Mouse (Mus musculus): ENCODE data around the gene Smg6. TPM values are rescaled to one million over a fixed set of nuclear protein-coding genes. Genes with fewer than 3 reads are reported as not detected.

The Smg6 gene
- total RNA-seq, 2 experiments from 2014 or later: 24.0 to 27.0 TPM

DNA sequence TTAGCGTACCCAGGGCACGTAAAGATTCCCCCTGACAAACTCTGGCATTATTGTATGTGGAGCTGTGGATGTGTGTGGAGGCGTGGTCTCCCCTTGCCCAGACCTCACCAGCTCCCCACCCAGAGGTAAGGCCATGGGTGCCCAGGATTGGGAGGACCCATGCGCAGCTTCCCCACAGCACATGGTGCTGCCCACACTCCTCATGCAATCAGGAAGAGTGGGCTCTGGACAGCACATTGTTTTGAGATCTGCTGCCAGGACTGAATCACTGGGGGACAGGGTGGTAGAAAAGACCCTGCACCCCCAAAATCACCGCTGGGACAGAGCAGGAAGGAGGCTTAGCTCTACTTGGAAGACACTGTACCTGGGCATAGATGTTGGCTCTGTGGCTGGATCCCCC lies 258.9 kb downstream of the Smg6 start:
- DNase-seq (ENCODE audit: low spot score in 2 of 2): no peak

DNA sequence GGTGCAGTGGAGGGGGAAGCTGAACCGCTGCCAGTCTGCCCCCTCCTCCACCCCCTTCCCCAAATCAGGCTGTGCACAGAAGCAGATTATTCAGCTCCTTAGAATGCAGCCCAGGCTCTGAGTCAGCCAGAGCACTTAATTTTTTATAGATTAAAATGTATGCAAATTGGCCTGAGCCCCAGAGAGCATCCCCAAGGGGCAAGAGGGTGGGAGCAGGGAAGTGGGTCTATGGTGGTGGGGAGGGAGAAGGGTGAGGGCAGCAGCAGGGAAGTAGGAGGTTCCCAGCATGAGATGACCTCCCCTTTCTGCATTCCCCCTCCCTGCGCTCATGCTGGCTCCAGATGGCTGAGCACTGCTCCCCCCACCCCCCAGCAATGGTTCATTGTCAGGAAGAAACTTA lies 259.4 kb downstream of the Smg6 start:
- no peak for DNase-seq (ENCODE audit: low spot score in 2 of 2)

DNA sequence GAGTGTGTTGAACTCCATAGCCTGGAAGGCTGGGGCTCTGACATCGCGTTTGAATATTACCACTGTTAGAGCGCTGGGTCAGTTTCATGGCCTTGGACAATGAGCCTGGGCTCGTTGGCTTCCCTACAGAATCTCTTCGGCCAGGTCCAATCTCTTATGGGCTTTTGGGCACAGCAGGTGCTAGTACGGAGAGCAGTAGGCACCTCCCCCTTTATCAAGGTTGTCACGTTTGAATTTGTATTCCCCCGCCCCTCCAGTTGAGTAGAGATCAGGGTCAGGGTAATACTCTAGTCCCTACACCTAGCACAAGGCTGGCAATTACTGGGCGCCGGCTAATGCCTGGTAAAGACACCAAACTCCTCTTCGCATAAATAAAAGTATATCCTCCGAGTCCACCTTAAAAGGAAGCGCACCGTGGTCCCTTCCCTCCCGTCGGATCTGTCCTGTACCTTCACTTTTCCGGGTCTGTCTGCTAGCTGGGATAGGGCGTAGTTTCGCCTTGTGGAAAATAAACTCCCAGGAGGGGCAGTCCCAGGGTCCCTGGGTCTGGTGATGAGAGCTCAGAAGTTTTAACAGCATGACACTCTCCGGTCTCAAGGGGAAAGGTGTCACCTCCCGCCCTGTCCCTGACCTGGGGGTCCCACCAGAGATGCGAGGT lies 264.2 kb downstream of the Smg6 start:
- no peak for DNase-seq (ENCODE audit: low spot score in 2 of 2)

DNA sequence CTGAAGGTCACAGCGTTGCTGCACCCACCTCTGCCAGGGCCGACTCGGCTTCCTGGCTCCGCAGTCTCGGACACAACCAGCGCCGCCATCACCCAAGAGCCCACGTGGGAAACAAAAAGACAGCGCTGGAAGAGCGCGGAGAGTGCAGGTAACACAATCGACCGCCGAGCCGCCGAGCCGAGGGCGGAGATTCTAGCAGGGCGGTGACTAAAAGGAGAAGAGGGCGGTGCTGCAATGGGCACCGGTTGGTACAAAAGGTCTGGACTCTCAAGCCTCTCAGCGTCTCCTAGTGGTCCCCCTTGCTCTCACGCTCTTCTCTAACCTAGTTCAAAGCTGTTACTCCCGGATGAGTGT lies 264.7 kb downstream of the Smg6 start:
- DNase-seq (ENCODE audit: low spot score in 2 of 2): peak; percentile 71 to 80

DNA sequence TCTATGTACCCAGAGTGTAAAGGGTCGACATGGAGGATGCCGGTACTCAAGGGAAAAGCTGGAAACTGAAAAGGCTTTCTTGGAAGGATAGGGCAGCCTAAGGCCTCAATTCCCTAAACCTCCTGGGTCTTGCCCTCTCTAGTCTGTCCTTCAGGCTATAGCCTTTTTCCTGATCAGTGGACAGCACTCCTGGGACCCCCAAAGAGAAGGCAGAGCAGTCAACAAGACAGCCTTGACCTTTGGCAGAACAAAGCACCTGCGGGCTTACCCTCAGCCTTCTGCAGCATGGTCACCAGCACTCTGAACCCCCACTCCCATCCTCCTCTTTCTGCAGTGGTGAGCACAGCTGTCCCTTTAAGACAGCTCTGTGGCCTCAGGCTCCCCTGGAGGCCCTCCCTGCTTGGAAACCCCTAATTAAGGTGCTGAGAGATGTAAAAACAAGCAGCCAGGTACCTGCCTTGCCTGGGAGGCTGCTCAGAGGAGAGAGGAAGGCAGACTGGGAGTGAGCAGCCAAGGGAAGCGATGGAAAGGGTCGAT lies 265.4 kb downstream of the Smg6 start, which contains the start of gene Dph1:
TSS of gene Dph1 (minus strand) at position 337 of the 537 bp plus-strand sequence.
- DNase-seq (ENCODE audit: low spot score in 2 of 2): no peak

DNA sequence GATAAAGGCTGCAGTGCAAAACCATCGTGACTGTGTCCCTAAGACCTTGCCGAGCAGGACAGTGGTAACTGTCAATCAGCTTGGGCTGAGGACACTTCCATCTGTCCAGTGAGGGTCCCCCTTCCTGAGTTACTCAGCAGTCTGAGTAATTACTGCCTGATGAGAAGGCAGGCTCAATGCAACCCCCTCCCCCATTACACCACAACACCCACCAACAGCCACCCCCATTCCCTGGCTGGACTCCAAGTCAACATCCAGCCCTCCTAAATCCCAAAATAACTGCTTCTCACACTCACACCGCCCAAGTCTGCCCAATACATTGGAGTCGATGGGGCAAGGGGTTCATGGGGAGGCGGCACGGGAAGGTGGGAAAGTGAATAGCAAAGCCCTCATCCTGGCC lies 266.2 kb downstream of the Smg6 start:
- DNase-seq (ENCODE audit: low spot score in 2 of 2): no peak

DNA sequence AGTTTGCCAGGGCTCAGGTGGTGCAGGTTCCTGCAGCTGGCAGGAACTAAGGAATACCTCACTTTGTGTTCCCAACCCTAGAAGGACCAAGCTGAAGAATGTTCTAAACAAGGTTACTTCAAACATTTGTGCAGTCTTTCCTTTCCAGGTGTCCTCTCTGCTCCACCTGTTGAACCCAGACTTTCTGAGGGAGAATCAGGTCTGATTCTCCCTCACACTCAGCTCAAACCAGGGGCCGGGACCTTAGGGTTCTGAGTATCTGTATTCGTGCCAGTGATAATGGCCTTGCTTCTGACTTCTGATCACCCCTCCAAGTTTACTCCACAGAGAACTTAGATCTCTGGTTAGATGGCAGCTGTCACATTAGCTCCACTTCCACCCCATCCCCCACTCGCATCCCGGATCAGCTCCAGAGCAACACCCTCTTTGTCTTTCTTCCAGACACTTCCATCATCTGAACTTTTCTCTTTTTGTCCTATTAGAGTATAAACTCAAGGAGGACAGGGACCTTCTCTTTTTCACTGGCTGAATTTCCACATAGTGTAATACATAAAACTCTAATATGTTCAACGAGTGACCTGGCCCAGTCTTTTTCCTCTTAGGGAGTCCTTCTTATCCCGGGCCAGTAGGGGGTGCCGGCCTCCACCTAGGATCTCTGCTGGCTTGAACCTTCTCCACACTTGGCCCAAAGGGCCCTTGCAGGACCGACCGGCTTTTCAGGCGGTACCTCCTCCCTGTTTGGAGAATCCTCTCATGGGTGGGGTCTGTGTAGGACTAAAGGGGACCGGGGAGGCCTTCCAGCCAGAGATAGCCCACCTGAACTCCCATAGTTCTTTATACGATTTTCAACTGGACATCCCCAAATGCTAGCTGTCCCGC lies 267.0 kb downstream of the Smg6 start:
- DNase-seq (ENCODE audit: low spot score in 2 of 2): peak; percentile 80 to 84

DNA sequence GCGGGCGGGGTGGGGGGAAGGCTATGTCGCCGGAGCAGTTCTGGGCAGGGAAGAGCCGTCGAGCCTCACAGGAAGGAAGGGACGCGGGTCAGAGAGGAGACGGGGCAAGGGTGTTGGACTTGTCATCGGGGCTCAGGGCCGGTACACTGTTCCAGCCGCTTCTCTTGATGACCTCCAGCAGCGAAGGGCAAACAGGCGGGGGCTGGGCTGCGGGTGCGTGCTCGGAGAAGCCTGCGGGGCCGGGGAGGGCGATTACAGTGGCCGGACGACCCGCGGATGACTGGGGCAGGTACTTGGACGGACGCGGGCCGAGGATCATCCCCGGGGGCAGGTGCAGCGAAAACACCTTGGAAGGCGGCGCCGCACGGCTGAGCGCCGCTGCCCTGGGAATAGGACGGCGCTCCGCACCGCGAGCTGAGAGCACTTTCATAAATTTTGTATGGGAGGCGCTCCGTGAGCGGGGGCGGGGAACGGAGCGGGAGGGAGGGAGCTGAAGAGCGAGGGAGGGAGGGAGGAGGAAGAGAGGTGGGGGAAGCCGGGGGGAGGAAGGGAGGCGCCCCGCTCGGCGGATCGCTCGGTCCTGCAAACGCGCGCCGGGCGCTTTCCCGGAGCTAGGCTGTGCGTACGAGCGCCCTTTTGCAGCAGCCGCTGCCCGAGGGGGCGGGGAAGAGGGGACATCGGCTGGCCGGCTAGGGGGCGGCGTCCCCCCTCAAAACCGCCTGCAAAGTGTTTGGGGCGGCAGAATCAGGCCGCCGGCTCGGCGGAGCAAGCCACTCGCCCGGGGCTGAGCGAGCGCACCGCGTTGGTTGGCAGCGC lies 267.8 kb downstream of the Smg6 start, which contains the start of gene Rtn4rl1:
TSS of gene Rtn4rl1 (plus strand) at position 528 of the 816 bp plus-strand sequence.
- DNase-seq (ENCODE audit: low spot score in 2 of 2): peak; percentile 64 to 76

DNA sequence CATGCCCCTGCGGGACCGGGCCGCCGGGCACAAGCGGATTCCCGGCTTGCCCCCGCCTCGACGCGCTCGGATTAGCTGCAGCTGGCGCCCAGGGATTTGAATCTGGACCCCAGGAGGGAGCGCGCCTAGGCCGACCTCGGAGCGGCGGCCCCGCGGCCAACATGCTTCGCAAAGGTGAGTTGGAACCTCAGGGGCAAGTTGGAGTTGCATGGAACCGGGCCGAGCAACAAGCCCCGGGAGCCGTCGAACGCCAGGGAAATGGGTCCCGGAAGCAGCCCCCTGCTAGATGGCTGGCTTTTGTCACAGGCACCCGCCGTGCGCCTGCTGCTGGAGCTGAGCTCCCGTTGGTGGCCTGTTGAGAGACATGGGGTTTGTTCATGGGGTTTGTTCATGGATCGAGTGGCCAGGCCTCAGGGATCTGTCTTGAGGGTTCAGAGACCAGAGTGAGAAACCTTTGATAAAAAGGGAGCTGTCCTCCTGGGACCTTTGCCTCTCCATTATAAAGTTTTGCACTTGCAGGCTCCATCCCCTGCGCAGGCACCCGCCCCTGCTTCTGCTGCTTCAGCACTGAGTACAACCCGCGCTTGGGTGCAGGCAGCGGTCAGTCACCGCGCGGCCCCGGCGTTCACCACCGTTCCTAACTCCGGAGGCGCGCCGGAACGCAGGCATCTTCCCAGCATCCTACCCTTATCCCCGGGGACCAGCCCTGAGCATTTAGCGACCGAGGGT lies 268.7 kb downstream of the Smg6 start:
- no peak for DNase-seq (ENCODE audit: low spot score in 2 of 2)

DNA sequence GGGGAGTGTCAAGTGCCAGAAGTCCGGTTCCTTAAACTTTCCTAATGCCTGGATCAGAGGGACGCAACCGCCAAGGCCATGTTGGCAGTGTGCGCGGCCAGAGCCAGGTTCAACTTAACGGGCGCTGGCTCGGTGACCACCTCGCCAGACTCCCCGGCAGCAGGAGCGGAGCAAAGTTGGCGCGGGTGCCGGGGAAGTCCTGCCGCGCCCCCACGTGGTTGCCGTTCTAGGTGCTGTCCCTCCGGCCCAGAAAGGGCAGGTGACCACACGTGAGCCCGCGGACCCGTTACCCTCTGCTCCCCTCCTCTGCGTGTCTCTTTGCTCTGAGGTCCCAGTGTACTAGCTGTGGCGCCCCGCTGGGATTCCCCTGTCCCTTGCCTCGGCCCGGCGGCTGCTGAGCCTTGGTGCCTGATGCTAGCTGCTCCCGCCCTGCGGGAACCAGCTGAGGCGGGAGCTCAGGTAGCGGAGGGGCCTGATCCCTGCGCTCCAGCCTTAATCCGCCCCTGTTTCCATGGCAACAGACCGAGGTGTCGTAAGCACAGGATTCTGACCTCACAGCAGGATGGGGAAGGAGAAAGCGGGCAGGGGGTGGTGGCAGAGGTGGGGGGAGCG lies 269.3 kb downstream of the Smg6 start:
- peak; percentile 49 to 53 for DNase-seq (ENCODE audit: low spot score in 2 of 2)

DNA sequence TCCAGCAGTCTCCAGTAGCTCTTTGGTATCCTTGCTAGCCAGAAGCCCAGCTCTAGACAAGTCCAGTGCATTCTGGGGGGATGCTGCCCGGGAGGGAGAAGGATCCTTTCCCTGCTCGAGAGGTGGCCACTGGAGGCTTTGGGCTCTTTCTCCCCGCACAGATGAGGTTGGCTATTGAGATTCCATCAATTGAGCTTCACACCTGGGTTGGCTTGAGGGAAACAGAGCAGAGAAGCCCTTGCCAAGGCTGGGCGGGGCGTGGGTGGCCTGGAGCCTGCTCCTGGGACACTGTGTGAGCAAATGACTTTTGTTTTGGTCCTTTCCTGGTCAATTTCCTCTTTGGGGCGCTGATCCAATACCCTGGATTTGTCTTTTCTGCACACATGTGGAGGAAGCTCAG lies 270.5 kb downstream of the Smg6 start:
- DNase-seq (ENCODE audit: low spot score in 2 of 2): no peak

DNA sequence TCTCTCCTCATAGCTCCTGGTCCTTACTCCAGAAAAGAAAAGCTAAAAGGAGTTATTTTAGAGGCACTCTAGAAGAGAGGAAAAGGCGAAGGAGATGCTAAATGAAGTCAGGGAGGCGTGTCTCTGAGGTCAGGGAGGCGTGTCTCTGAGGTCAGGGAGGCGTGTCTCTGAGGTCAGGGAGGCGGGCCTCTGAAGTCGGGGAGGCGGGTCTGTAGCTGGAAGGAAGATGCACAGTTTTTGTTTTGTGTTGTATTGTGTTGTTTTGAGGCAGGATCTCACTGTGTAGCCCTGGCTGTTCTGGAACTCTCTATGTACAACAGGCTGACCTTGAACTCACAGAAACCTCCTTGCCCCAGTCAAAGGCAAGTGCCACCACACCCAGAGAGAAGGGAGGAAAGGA lies 272.3 kb downstream of the Smg6 start:
- no peak for DNase-seq (ENCODE audit: low spot score in 2 of 2)

DNA sequence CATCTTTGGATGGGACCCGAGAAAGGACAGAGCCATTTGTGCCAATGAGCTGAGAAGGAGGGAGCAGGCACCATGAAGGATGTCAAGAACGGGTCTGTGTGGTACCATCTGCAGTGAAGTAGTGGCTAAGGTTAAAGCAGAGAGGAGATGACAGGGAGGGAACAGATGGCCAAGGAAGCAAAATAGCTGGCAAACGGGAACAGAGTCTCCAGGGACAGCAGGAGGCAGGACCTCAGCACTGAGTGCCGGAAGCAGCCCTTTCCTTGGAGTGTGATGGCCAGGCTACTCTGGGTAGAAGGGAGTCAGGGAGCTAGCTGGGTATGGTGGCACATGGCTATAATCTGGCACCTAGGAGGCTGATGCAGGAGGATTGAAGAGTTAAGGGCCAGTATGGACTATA lies 273.2 kb downstream of the Smg6 start:
- no peak for DNase-seq (ENCODE audit: low spot score in 2 of 2)

DNA sequence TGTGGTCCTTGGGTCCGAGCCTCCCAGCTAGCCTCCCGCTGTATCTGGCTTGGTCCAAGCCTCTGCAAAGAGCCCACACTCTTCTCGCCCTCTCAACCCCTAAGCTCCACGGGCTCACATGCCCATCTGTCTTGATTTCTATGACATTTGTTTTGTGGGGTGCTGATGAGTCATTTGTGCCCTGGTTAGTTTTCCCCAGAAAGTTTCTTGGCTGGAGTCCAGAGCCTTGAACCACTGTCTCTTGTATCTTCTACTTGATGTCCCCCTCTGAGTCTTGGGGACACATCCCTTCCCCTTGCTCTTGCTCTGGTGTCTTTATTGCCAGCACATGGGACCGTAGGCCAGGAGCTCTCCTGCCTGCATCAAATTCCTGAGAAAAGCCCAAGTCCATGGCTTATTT lies 274.3 kb downstream of the Smg6 start:
- DNase-seq (ENCODE audit: low spot score in 2 of 2): no peak

DNA sequence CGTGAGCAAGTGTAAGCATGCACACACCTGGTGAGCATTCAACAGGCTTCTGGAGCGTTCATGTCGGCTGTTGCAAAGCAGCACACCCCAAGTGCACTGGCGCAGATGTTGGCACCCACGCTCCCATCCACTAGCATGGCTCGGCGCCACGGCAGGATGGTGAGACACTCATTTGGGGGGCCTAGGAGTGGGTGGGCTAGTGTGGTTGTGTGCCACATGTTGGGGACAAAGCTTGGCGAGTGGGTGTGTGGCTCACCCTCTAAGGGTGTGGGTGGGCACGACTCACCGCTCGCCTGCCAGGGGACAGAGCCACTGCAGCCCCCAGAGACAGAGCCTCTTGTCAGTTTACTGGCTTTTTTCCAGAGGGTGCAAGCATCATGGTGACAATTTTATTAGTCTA lies 275.3 kb downstream of the Smg6 start:
- DNase-seq (ENCODE audit: low spot score in 2 of 2): no peak

DNA sequence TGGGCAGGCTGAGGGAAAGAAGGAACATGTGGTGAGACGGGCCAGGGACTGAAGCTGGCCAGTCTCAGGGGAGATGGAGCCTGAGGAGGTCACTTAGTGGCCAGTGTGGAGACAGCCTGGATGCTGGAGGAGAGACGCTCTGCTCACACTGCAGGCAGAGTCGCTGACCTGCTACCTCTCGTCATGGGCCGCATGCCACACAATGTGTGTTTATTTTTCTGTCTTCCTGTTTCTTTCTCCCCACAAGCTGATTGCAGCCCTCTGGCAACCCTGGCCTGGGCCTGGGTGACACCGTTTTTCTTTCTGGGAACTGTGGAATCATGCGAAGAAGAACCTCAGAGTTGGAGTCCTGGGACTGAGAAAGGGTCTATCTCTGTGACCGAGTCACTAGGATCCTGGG lies 276.1 kb downstream of the Smg6 start:
- DNase-seq (ENCODE audit: low spot score in 2 of 2): no peak

DNA sequence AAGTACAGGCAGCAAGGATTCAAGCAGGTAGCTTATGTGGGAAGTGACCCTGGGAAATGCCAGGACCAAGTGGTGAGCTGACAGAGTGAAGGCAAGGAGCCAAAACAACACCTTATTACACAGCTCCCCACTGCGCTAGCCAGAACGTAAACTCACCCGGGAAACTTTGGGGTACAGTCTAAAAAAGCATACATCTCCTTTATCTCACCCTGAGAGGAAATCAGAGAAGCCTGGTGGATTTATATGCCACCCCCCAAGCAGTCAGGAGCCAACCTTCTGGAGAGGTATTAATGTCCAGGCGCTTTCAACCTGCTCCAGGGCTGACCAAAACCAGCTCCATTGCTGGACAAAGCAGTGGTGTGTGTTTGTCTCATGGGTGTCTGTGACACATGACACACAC lies 278.3 kb downstream of the Smg6 start:
- DNase-seq (ENCODE audit: low spot score in 2 of 2): no peak

DNA sequence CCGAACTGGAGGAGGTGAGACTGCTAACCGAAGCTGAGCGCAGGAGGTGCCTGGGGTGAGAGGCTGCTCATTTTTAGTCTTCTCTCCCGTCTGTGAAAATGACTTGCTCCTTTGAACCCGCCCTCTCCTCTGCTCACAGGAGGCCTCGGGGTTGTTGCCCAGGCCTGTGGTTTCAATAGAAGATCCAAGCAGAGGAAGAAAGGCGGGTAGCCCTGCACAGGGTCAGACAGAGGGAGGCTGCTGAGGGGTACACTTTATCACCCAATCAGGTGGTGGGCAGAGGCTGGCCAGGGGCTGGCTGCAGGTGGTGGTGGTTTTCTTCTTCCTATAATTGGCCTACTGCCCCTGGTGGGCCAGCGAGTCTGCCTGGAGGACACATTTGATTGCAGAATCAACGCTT lies 278.8 kb downstream of the Smg6 start:
- no peak for DNase-seq (ENCODE audit: low spot score in 2 of 2)

DNA sequence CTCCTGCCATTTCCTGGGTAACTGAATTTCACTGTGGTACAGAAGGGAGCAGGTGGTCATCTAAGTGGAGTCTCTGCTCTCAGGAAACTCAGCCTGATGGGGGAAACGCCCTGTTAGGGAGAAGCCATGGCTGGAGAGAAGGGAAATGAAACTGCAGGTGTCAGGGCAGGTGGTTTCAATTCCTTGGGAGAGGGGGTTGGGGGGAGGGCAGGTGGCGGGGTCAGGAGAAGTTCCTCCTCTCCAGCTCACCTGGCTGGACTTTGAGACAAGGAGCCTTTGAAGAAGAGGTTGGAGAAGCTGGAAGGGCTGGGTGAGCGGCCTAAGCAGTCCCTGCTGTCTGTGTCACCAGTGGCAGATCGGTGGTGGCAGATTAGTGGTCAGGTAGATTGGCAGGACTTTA lies 280.7 kb downstream of the Smg6 start:
- DNase-seq (ENCODE audit: low spot score in 2 of 2): no peak

DNA sequence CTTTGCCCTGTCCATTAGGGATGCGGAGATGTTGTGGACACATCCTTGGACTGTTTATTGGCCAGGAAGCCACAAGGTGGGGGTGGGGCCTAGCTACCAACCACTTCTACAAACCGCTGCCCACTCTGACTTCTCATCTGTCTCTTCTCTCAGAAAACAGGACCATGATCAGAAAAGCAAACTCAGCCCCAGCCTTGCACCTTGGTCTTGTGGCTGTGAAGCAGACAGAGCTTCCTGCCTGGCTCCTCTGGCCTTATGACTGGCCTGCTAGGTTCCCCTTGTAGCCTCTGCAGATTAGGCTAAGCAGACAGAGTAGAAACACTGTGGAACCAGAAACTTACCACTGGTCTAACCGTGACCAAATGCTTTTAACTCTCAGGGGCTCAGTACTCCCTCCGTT lies 283.7 kb downstream of the Smg6 start:
- DNase-seq (ENCODE audit: low spot score in 2 of 2): no peak

All from layer of hippocampus, postnatal 10 days (tissue).